Mouse (Mus musculus) G1E (cell line): ENCODE measurements around the gene Fyco1. TPM values are rescaled to one million over a fixed set of nuclear protein-coding genes. Genes with fewer than 3 reads are reported as not detected.

ENCODE experiments used
- ATAC-seq: 2 replicates; pipeline ENCODE4 v1.8.0; 2016; ENCODE audit warnings: mild to moderate bottlenecking; ENCODE audit not compliant: insufficient number of reproducible peaks, poor library complexity, low FRiP score, severe bottlenecking; ENCODE audit errors: extremely low read depth
- DNase-seq: peaks from one replicate; pipeline ENCODE4 v3.0.0; 2012; ENCODE audit warnings: low spot score
- H3K27me3 ChIP-seq: 2 replicates; pipeline ENCODE4 v1.6.1; 2012; ENCODE audit warnings: mild to moderate bottlenecking, low read length, inconsistent platforms; ENCODE audit not compliant: insufficient read depth
- H3K36me3 ChIP-seq: replicated peaks from 2 replicates; pipeline ENCODE3; 2012; ENCODE audit warnings: mild to moderate bottlenecking, inconsistent platforms
- H3K4me1 ChIP-seq: 2 replicates; pipeline ENCODE4 v1.6.1; 2012; ENCODE audit warnings: low read depth, low read length, inconsistent platforms, mixed read lengths; ENCODE audit not compliant: insufficient read depth
- H3K4me3 ChIP-seq: 2 replicates; pipeline ENCODE4 v1.5.1; 2012; ENCODE audit warnings: low read depth, mild to moderate bottlenecking, inconsistent platforms, low read length, moderate library complexity, mixed read lengths
- H3K9me3 ChIP-seq: replicated peaks from 2 replicates; pipeline ENCODE4 v1.6.1; 2012; ENCODE audit warnings: inconsistent platforms
- CTCF ChIP-seq: IDR thresholded peaks from 2 replicates; pipeline ENCODE4 v1.5.1; 2012; ENCODE audit warnings: low read depth, low read length, inconsistent platforms, mixed read lengths
- GATA1 ChIP-seq: IDR thresholded peaks from 2 replicates; pipeline ENCODE4 v1.6.1; 2012; ENCODE audit warnings: borderline replicate concordance, low read length, inconsistent platforms, mixed read lengths
- GATA2 ChIP-seq: IDR thresholded peaks from 2 replicates; pipeline ENCODE4 v1.6.1; 2012; ENCODE audit warnings: low read depth, low read length, inconsistent platforms, borderline replicate concordance
- POLR2AphosphoS5 ChIP-seq: IDR thresholded peaks from 2 replicates; pipeline ENCODE4 v1.6.1; 2012; ENCODE audit warnings: low read depth, low read length, inconsistent platforms; ENCODE audit not compliant: insufficient replicate concordance
- TAL1 ChIP-seq: conservative IDR thresholded peaks from 2 replicates; pipeline ENCODE4 v1.6.1; 2012; ENCODE audit warnings: low read depth, low read length, inconsistent platforms, mixed read lengths
- polyA plus RNA-seq: library from polyadenylated mRNA; stranded (reverse); fragments of >175 nt; gene quantifications from 2 replicates; pipeline ENCODE4 v1.2.3, GENCODE M21; 2012
- total RNA-seq, 2 experiments: library from RNA; stranded (forward) in 1 of 2; stranded (reverse) in 1 of 2; fragments of 200-1000 nt in 1 of 2; fragments of >200 nt in 1 of 2; fragmentation: Nextera tagmentation in 1 of 2; gene quantifications; 2 replicates each; pipeline ENCODE4 v1.2.3; 2014 to 2017

The Fyco1 gene
- total and polyA plus RNA-seq, 3 experiments = 2.4 to 29.6 (median 12.1) TPM

GRCm38 (mm10) chr9:123856836-123857235, 5.1 kb upstream of the Fyco1 start:
- no peak for ATAC-seq
- no peaks in the 10 kb centered on the region for H3K27me3 ChIP-seq
- H3K36me3 ChIP-seq = no peaks in the 10 kb centered on the region
- no peaks in the 10 kb centered on the region for H3K9me3 ChIP-seq
- TF ChIP-seq GATA1 = no peak
- no peak for TF ChIP-seq POLR2AphosphoS5
- no peak for TF ChIP-seq CTCF
- TF ChIP-seq TAL1 = no peak
- TF ChIP-seq GATA2 = no peak
- no peak for DNase-seq
- no peak overlapping the region for H3K4me3 ChIP-seq
- H3K4me1 ChIP-seq = peaks cover 8% of the 10 kb centered on the region

DNA sequence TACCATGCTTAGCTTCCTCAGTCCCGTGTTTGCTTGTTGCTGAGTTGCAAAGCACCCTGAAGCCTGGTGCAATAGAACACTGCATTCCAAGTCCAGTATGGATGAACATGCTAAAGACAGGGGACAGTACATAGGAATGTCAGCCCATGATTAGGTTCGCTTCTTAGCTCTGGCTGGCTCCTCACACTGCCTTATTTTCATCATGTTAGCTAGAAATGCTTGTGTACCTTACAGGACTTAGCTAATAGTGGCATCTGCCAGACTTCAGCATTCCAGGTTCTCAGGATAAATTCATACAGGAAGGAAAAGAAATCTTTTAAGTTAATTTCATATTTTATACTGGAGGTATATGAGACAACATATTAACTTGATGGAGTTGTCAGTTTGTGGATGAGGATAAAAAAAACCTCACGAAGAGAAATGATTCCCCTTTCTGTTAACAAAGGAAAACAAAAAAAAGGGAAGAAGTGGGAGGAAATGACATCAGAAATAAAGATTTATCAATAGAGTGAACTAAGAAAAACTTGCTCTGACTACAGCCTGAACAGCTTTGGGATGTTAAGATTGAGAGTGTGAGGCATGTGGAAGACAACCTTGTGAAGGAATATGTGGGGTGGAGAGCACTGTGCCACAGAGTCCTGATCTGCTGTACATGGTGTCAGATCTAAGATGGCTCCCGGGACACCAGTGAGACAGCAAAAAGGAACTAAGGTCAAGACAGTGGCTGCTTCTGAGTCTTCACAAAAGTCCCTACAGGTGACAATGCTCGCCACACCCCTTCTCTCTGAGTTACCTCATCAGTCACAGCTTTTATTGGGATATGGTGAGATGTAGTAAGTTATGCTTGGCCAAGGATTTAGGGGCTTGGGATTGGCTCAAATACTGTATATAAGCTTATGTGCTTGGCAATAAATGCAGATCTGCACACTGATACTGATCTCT, 1.0 kb upstream of the Fyco1 start:
- no peak for DNase-seq
- no peak for TF ChIP-seq POLR2AphosphoS5
- TF ChIP-seq GATA1 = no peak
- TF ChIP-seq CTCF = no peak
- no peak for TF ChIP-seq GATA2
- no peak for TF ChIP-seq TAL1
- no peak for ATAC-seq
- Histone ChIP-seq H3K9me3 (no peaks in the 10 kb centered on the region), H3K4me1 (peaks cover 30% of the 10 kb centered on the region), H3K4me3 (peak overlapping the region; percentile 63; the same call in 1 of the 2 replicates), H3K27me3 (no peaks in the 10 kb centered on the region), H3K36me3 (peaks cover 5% of the 10 kb centered on the region)

- TF ChIP-seq POLR2AphosphoS5 (no peak), TAL1 (no peak), GATA2 (no peak), CTCF (no peak)
- DNase-seq = peak; percentile 70
- H3K4me3 ChIP-seq = peak overlapping the region; percentile 83
- H3K9me3 ChIP-seq = no peaks in the 10 kb centered on the region
- peaks cover 5% of the 10 kb centered on the region for H3K36me3 ChIP-seq
- peak; percentile 35; the same call in 1 of the 2 replicates for ATAC-seq
- H3K27me3 ChIP-seq = no peaks in the 10 kb centered on the region
- peaks cover 41% of the 10 kb centered on the region for H3K4me1 ChIP-seq
Measured at GRCm38 (mm10) chr9:123851062-123851712, 512 bp downstream of the Fyco1 start.

- no peaks in the 10 kb centered on the region for H3K9me3 ChIP-seq
- H3K4me1 ChIP-seq = peaks cover 45% of the 10 kb centered on the region
- TF ChIP-seq CTCF = no peak
- no peak for TF ChIP-seq GATA1
- TF ChIP-seq TAL1 = no peak
- no peak for TF ChIP-seq POLR2AphosphoS5
- no peak for TF ChIP-seq GATA2
- peaks cover 5% of the 10 kb centered on the region for H3K36me3 ChIP-seq
- DNase-seq (no peak), ATAC-seq (no peak)
- peak overlapping the region; percentile 83 for H3K4me3 ChIP-seq
- H3K27me3 ChIP-seq = no peaks in the 10 kb centered on the region
Measured at GRCm38 (mm10) chr9:123850705-123851061, 1.0 kb downstream of the Fyco1 start.

GRCm38 (mm10) chr9:123849976-123850695, 1.6 kb downstream of the Fyco1 start:
- peaks cover 6% of the 10 kb centered on the region for H3K36me3 ChIP-seq
- DNase-seq = no peak
- H3K9me3 ChIP-seq = no peaks in the 10 kb centered on the region
- H3K4me1 ChIP-seq = peaks cover 51% of the 10 kb centered on the region
- no peak for TF ChIP-seq GATA2
- no peak for ATAC-seq
- H3K27me3 ChIP-seq = no peaks in the 10 kb centered on the region
- H3K4me3 ChIP-seq = peak overlapping the region; percentile 42; the same call in 1 of the 2 replicates

DNA sequence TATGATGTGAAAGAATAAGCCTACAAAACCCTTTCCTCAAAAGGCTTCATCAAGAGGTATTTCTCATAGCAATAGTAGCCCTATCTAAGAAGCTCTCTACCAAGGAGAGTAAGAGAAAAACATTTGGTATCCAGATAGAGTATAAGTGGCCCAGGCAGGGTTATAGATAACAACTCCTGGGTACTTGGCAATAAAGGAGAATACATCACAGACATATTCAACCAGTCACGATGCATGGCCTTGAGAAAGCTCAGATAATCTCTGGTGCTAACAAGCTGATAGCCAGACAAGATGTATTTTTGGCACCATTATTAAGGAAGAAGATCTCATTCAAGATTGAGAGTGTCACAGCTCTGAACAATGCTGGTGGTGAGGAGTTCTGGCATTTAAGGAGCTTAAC, 5.2 kb downstream of the Fyco1 start:
- Histone ChIP-seq H3K27me3 (no peaks in the 10 kb centered on the region), H3K4me3 (no peak overlapping the region), H3K4me1 (peaks cover 60% of the 10 kb centered on the region), H3K36me3 (peaks cover 32% of the 10 kb centered on the region), H3K9me3 (no peaks in the 10 kb centered on the region)
- DNase-seq (peak; percentile 6), ATAC-seq (peak; percentile 50)
- TF ChIP-seq TAL1 (peak; percentile 74), GATA2 (no peak)
